Mouse (Mus musculus): Measurements from ENCODE around the gene Amotl1.

DNA sequence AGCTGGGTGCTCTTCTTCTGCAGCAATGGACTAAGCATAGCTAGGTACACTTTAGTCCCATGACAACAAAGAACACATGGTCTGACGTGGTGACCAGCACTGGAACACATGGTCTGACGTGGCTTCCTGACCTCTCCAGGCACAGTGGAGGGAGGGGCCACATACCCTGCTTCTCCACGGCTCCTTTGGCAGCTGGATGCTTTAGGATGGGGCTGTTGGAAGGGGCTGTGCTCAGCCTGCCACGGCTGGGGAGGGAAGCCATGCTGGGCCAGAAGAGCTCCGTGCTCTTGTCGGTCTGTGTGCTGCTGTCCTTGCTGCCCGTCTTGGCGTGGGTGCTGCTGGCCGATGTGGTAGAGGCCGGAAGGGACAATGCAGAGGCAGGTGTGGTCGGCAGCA lies 96.5 kb downstream of the Amotl1 start:
- TF ChIP-seq POLR2A (IDR thresholded peaks at IDR 0.05; ENCODE audit: low read depth, low read length), result no peak
- no peak for TF ChIP-seq CTCF (conservative IDR thresholded peaks at IDR 0.05; ENCODE audit: insufficient read depth, insufficient read length, low read depth, low read length)

Data from kidney, adult 2 months (tissue).